Comparison of ENCODE assay signal across 14 mouse cellular contexts in the genomic region with DNA sequence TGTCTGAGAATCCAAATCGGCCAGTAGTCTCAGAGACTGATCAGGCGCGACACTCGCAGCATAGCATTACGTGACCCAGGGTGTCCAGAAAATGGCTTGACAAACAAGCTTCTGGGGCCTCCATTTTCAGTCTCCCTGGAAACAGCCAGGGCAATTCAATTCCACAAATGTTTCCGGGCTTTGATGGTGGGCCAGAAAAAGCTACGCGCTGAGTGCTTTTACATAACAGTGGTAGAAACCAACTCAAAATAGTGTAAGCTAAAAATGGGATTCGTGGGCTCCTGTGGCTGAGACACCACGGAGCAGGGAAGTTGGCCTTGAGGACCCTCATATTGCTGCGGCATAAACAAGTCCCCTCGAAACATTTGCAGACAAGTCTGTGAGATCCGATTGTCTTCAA.
A peak's percentile ranks its signal among the peaks of the same experiment; 100 is the strongest.
DNase-seq lines count a peak whose midpoint lies in the region; ATAC-seq and TF ChIP-seq lines count a peak whose summit lies in the region.
"Had no signal": no experiment of that assay in that cellular context is flagged by ENCODE, and none has a peak within 500 bp of the region (broad histone marks: within the 10 kb centered on the region; RNA-seq: fewer than 3 reads in every experiment).

No protein-coding gene starts in this region.

- H3K4me2 ChIP-seq in forebrain, postnatal 0 days (ENCODE audit: low read depth), result no peak overlapping the region

- H3K4me1 ChIP-seq in forebrain, postnatal 0 days (ENCODE audit: insufficient read depth), result peaks cover 7% of the 10 kb centered on the region; the same call in 1 of the 2 replicates
- peaks cover 49% of the 10 kb centered on the region for H3K4me1 ChIP-seq in forebrain, embryonic 10.5 days

- H3K4me3 ChIP-seq in forebrain, postnatal 0 days (ENCODE audit: low read depth, low read length), result no peak overlapping the region
- H3K4me3 ChIP-seq in forebrain, embryonic 10.5 days, result no peak overlapping the region
- H3K4me3 ChIP-seq in gastrocnemius, adult 2 months, result no peak overlapping the region

- H3K27ac ChIP-seq in forebrain, postnatal 0 days (ENCODE audit: low read depth, low read length), result no peak overlapping the region
- H3K27ac ChIP-seq in forebrain, embryonic 10.5 days, result no peak overlapping the region
- no peak overlapping the region for H3K27ac ChIP-seq in gastrocnemius, adult 2 months
- H3K27ac ChIP-seq: hindbrain, postnatal 0 days; kidney, postnatal 0 days had no signal

- no peaks in the 10 kb centered on the region for H3K27me3 ChIP-seq in forebrain, postnatal 0 days (ENCODE audit: insufficient read depth, low read length)
- peaks cover 20% of the 10 kb centered on the region for H3K27me3 ChIP-seq in forebrain, embryonic 10.5 days (ENCODE audit: poor library complexity, severe bottlenecking)

- H3K9ac ChIP-seq in forebrain, postnatal 0 days, result no peak overlapping the region

- 47% methylated on average over 13 of the region's 13 CpGs for WGBS in forebrain, postnatal 0 days
- WGBS in forebrain, embryonic 10.5 days, result 87% methylated on average over 13 of the region's 13 CpGs

- ATAC-seq in forebrain, postnatal 0 days, result no peak
- ATAC-seq: hindbrain, postnatal 0 days had no signal

- DNase-seq in forebrain, postnatal 0 days, result peak; percentile 48
- DNase-seq in forebrain, embryonic 10.5 days (ENCODE audit: extremely low spot score, low spot score), result no peak
- peak; percentile 41 to 72 for DNase-seq in frontal cortex, postnatal 36 days (ENCODE audit: low spot score in 2 of 2)
- peak; percentile 14 to 69 for DNase-seq in left cerebral cortex, adult 9 months (ENCODE audit: low spot score in 2 of 2)
- DNase-seq in right cerebral cortex, postnatal 25 days, result peak; percentile 57
- no peak for DNase-seq in gastrocnemius, adult 2 months
- DNase-seq in embryo, embryonic 10.5 days (ENCODE audit: low spot score), result no peak
- DNase-seq in urinary bladder, postnatal 4 days (ENCODE audit: low spot score in 2 of 2), result no peak
- DNase-seq: heart, adult 18-20 months; heart, postnatal 10 days; lung, adult 18-20 months; thymus, adult 18-20 months had no signal

- H3K9me3 ChIP-seq in forebrain, postnatal 0 days (ENCODE audit: low read length), result no peaks in the 10 kb centered on the region
- 0 out of 2 replicates have a peak, but pooled peaks cover 3% of the 10 kb centered on the region for H3K9me3 ChIP-seq in forebrain, embryonic 10.5 days

- intact Hi-C loops in gastrocnemius, adult 2 months (cut with DNase I), result no loop called here

- no peaks in the 10 kb centered on the region for H3K36me3 ChIP-seq in forebrain, postnatal 0 days (ENCODE audit: insufficient read depth)
- H3K36me3 ChIP-seq in forebrain, embryonic 10.5 days (replicated peaks), result no peaks in the 10 kb centered on the region

- no peak for TF ChIP-seq CTCF in forebrain, postnatal 0 days (IDR thresholded peaks at IDR 0.05; ENCODE audit: low read depth)
- TF ChIP-seq CTCF in gastrocnemius, adult 2 months (IDR thresholded peaks at IDR 0.05), result no peak

Comparison
In these comparisons a context has a peak if more than half of its experiments do, and no peak if none do; other contexts are left out.
1. DNase-seq: peak in forebrain, postnatal 0 days (single experiment), frontal cortex, postnatal 36 days (2 of 2), left cerebral cortex, adult 9 months (2 of 2) and right cerebral cortex, postnatal 25 days (single experiment); none in forebrain, embryonic 10.5 days (single experiment), gastrocnemius, adult 2 months (single experiment), embryo, embryonic 10.5 days (single experiment) and urinary bladder, postnatal 4 days (0 of 2).